Mouse (Mus musculus): ENCODE results near the gene Zdhhc14.

Gene Zdhhc14

GRCm38 (mm10) chr17:5800824-5801560, 308.6 kb downstream of the Zdhhc14 start:
- in situ Hi-C loops (cut with MboI; ENCODE audit: unreplicated experiment in 2 of 2), result no loop called here

GRCm38 (mm10) chr17:5801761-5802655, 309.7 kb downstream of the Zdhhc14 start:
- in situ Hi-C loops (cut with MboI; ENCODE audit: unreplicated experiment in 2 of 2), result no loop called here

GRCm38 (mm10) chr17:5802656-5802955, 310.2 kb downstream of the Zdhhc14 start:
- in situ Hi-C loops (cut with MboI; ENCODE audit: unreplicated experiment in 2 of 2), result no loop called here

Data from v-Abl transformed pro-B cells (cell line).